Mouse (Mus musculus): ENCODE data around the gene Rpl39.

Rpl39 gene

GRCm38 (mm10) chrX:37067299-37067698 is 17.9 kb downstream of the Rpl39 start:
- no peak for DNase-seq (ENCODE audit: low spot score in 2 of 2)

GRCm38 (mm10) chrX:37063902-37064301 is 21.3 kb downstream of the Rpl39 start:
- no peak for DNase-seq (ENCODE audit: low spot score in 2 of 2)

- no peak for DNase-seq (ENCODE audit: low spot score in 2 of 2)
Observed at GRCm38 (mm10) chrX:37048890-37049823, 36.0 kb downstream of the Rpl39 start.

- no peak for DNase-seq (ENCODE audit: low spot score in 2 of 2)
Observed at GRCm38 (mm10) chrX:37048066-37048889, 36.9 kb downstream of the Rpl39 start, which contains the start of gene Sowahd. TSS of gene Sowahd (plus strand) at chrX:37048845.

GRCm38 (mm10) chrX:37042726-37043125 is 42.5 kb downstream of the Rpl39 start:
- DNase-seq (ENCODE audit: low spot score in 2 of 2), result peak; percentile 8 to 23

All from spleen, postnatal 14 days (tissue).